Mouse (Mus musculus) intestine, embryonic 14.5 days (tissue): ENCODE results near the gene Setd7. TPM values are rescaled to one million over a fixed set of nuclear protein-coding genes. Genes with fewer than 3 reads are reported as not detected.
A peak's percentile ranks its signal among the peaks of the same experiment; 100 is the strongest.

Experiments
- ATAC-seq: fragments of 200-750 bp; cut with Nextera tagmentation; replicated peaks from 2 replicates; pipeline ENCODE4 v1.8.0; 2017; ENCODE audit warnings: low read depth, moderate number of reproducible peaks, moderate TSS enrichment, moderate library complexity; ENCODE audit not compliant: low FRiP score, low TSS enrichment
- DNase-seq: peaks from one replicate; pipeline ENCODE4 v3.0.0-alpha.2; 2018; ENCODE audit warnings: low spot score
- H3K27ac ChIP-seq: fragments of 300-500 bp; sonication (generic); 2 replicates; pipeline ENCODE4 v1.5.1; 2014; ENCODE audit warnings: low read depth, mild to moderate bottlenecking, control low read depth
- H3K27me3 ChIP-seq: fragments of 300-500 bp; sonication (generic); replicated peaks from 2 replicates; pipeline ENCODE4 v1.6.1; 2014; ENCODE audit warnings: low read length, control low read depth; ENCODE audit not compliant: control insufficient read depth, insufficient read depth
- H3K36me3 ChIP-seq: fragments of 300-500 bp; sonication (generic); 2 replicates; pipeline ENCODE4 v1.6.1; 2014; ENCODE audit warnings: low read length, control low read depth; ENCODE audit not compliant: control insufficient read depth, insufficient read depth
- H3K4me1 ChIP-seq: fragments of 300-500 bp; sonication (generic); replicated peaks from 2 replicates; pipeline ENCODE4 v1.6.1; 2014; ENCODE audit warnings: low read length, control low read depth, mixed read lengths; ENCODE audit not compliant: control insufficient read depth, insufficient read depth
- H3K4me2 ChIP-seq: fragments of 300-500 bp; sonication (generic); 2 replicates; pipeline ENCODE4 v1.6.1; 2014; ENCODE audit warnings: low read length
- H3K4me3 ChIP-seq: fragments of 300-500 bp; sonication (generic); 2 replicates; pipeline ENCODE4 v1.5.1; 2014; ENCODE audit warnings: low read depth, low read length, control low read depth, mixed read lengths
- H3K9ac ChIP-seq: fragments of 300-500 bp; sonication (generic); 2 replicates; pipeline ENCODE4 v1.6.1; 2014; ENCODE audit warnings: mild to moderate bottlenecking, low read length
- H3K9me3 ChIP-seq: fragments of 300-500 bp; sonication (generic); 2 replicates; pipeline ENCODE4 v1.6.1; 2016; ENCODE audit warnings: low read length, control low read depth; ENCODE audit not compliant: control insufficient read depth
- WGBS: fragments of 180-500 bp; shearing (Covaris S2); extraction: QIAGEN DNeasy Blood & Tissue Kit; methylation state at CpG from one replicate; pipeline ENCODE4 v1.1.7; 2014; 5-methylcytosine and 5-hydroxymethylcytosine counted together
- polyA plus RNA-seq: library from polyadenylated mRNA; unstranded; fragments of >200 nt; fragmentation: Nextera tagmentation; extraction: Ambion mirVana; gene quantifications from 2 replicates; pipeline ENCODE4 v1.2.1, GENCODE M21; 2014

The Setd7 gene
- polyA plus RNA-seq, 1 experiment from 2014 or later, result 4.2 TPM

DNA sequence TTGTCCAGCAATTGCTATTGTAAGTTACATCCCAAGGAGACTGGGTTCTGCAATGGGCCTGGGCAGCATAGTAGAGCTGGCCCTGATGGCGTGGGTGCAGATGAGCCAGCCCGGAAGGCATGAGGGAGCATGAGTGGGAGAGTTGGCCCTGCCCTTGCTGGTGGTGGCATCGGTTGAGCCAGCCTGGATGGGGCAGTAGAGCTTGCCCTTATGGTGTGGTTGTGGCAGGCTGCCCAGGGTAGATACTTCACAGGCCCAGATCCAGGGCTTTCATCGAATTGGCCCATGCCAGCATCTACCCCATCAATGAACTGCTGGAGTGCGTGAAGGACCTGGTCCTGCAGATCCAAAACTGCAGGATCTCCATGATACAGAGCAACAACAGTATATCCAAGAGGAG, 48.7 kb downstream of the Setd7 start:
- no peaks in the 10 kb centered on the region for H3K9me3 ChIP-seq
- H3K36me3 ChIP-seq, result no peaks in the 10 kb centered on the region
- over 99% methylated on average over 5 of the region's 5 CpGs for WGBS
- H3K4me1 ChIP-seq, result no peaks in the 10 kb centered on the region
- H3K27ac ChIP-seq, result no peak overlapping the region
- ATAC-seq (no peak), DNase-seq (no peak)
- H3K4me2 ChIP-seq, result no peak overlapping the region
- H3K9ac ChIP-seq, result no peak overlapping the region
- no peaks in the 10 kb centered on the region for H3K27me3 ChIP-seq
- no peak overlapping the region for H3K4me3 ChIP-seq

DNA sequence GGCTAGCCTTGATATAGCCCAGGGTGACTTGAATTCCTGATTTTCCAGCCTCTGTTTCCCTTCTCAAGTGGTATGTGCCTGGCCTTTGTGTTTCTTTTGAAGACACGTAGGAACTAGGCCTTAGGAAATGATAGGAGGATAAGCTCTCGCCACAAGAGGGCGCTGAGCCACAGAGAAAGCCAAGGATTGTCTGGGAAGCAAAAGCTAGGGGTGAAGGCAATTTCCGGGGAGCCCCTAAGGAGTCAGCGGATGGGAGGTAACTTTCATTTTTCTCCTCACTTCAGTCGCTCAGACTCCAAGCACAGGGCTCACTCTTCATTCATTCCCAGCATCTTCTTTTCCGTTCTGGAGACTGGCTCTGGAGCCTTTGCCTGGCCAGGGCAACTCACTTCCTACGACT, 49.8 kb downstream of the Setd7 start:
- H3K36me3 ChIP-seq, result no peaks in the 10 kb centered on the region
- ATAC-seq, result peak; percentile 40; the same call in 1 of the 2 replicates
- WGBS, result 28% methylated on average over 8 of the region's 8 CpGs
- H3K27ac ChIP-seq, result no peak overlapping the region
- H3K27me3 ChIP-seq, result no peaks in the 10 kb centered on the region
- DNase-seq, result peak; percentile 87
- no peaks in the 10 kb centered on the region for H3K4me1 ChIP-seq
- no peak overlapping the region for H3K4me3 ChIP-seq
- no peaks in the 10 kb centered on the region for H3K9me3 ChIP-seq
- H3K4me2 ChIP-seq, result peak overlapping the region; percentile 23; the same call in 1 of the 2 replicates
- no peak overlapping the region for H3K9ac ChIP-seq

GRCm38 (mm10) chr3:51505465-51505864, 55.2 kb downstream of the Setd7 start:
- no peaks in the 10 kb centered on the region for H3K9me3 ChIP-seq
- no peak overlapping the region for H3K4me2 ChIP-seq
- DNase-seq (no peak), ATAC-seq (no peak)
- H3K36me3 ChIP-seq, result no peaks in the 10 kb centered on the region
- no peak overlapping the region for H3K9ac ChIP-seq
- H3K27ac ChIP-seq, result no peak overlapping the region
- H3K27me3 ChIP-seq, result no peaks in the 10 kb centered on the region
- WGBS, result 71% methylated on average over 19 of the region's 19 CpGs
- H3K4me3 ChIP-seq, result no peak overlapping the region
- no peaks in the 10 kb centered on the region for H3K4me1 ChIP-seq

DNA sequence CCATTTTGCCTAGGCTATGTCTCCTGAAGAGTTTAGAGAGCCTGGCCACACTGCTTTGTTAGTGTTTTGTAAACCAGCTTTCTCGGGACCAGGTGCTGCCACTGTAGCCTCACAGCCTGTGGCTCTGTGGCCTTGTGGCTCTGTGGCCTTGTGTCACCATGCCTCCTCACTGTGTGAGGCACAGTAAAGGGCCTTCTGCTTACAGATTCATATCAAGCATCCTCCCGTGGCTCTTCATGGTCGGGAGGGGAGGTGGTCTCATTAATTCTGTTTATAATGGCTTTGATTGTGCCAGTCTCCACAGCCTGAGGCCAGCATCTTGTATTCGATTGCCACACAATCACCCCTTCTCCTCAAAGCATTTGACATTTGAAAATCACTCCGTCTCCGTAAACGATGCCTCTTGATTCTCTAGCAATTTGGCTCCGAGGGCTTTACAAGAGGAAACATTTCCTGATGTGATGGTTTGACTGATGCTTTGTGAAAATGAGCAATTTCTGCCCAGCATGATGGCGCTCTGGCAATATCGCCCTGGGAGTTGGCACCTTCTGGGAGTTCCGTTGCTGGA, 56.2 kb downstream of the Setd7 start:
- Histone ChIP-seq H3K4me1 (no peaks in the 10 kb centered on the region), H3K4me3 (no peak overlapping the region), H3K27ac (no peak overlapping the region), H3K27me3 (no peaks in the 10 kb centered on the region), H3K9ac (no peak overlapping the region), H3K36me3 (no peaks in the 10 kb centered on the region), H3K9me3 (no peaks in the 10 kb centered on the region), H3K4me2 (no peak overlapping the region)
- DNase-seq (no peak), ATAC-seq (no peak)
- 77% methylated on average over 11 of the region's 11 CpGs for WGBS

- no peak for DNase-seq
- 85% methylated on average over 4 of the region's 4 CpGs for WGBS
- H3K9me3 ChIP-seq, result no peaks in the 10 kb centered on the region
Measured at GRCm38 (mm10) chr3:51499876-51500275, 60.8 kb downstream of the Setd7 start.

GRCm38 (mm10) chr3:51498659-51499058, 62.0 kb downstream of the Setd7 start:
- 63% methylated on average over 5 of the region's 5 CpGs for WGBS

More at GRCm38 (mm10) chr3:51499876-51500275, 60.8 kb downstream of the Setd7 start:
- Histone ChIP-seq H3K4me2 (no peak overlapping the region), H3K4me1 (no peaks in the 10 kb centered on the region), H3K27me3 (no peaks in the 10 kb centered on the region), H3K9ac (no peak overlapping the region), H3K4me3 (no peak overlapping the region), H3K27ac (no peak overlapping the region), H3K36me3 (no peaks in the 10 kb centered on the region)
- no peak for ATAC-seq

DNA sequence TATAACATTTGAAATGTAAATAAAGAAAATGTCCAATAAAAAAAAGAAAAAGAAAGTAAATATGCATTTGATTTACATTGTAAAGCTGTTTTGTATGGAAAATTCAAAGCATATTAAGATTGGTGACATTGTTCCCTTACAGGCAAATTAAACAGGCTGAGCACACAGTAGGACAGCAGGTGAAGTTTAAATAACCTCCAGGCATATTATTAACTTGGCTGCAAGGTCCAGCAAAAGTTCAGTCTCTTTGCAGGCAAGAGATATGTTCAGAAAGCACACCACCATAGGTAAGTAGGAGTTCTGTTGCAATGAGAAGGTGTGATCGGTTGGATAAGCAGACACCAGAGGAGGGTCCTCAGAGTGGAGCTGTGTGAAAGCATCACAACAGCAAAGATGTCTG, 62.7 kb downstream of the Setd7 start:
- no peak for ATAC-seq
- H3K4me1 ChIP-seq, result no peaks in the 10 kb centered on the region
- H3K36me3 ChIP-seq, result peaks cover 12% of the 10 kb centered on the region
- no peaks in the 10 kb centered on the region for H3K9me3 ChIP-seq
- H3K27me3 ChIP-seq, result no peaks in the 10 kb centered on the region
- H3K27ac ChIP-seq, result no peak overlapping the region
- H3K4me3 ChIP-seq, result no peak overlapping the region
- WGBS, result 94% methylated on average over 1 of the region's 1 CpGs
- H3K9ac ChIP-seq, result no peak overlapping the region
- no peak overlapping the region for H3K4me2 ChIP-seq
- DNase-seq, result no peak

More at GRCm38 (mm10) chr3:51498659-51499058, 62.0 kb downstream of the Setd7 start:
- ATAC-seq (no peak), DNase-seq (no peak)
- Histone ChIP-seq H3K9ac (no peak overlapping the region), H3K27me3 (no peaks in the 10 kb centered on the region), H3K27ac (no peak overlapping the region), H3K36me3 (peaks cover 6% of the 10 kb centered on the region), H3K4me3 (no peak overlapping the region), H3K4me2 (no peak overlapping the region), H3K9me3 (no peaks in the 10 kb centered on the region), H3K4me1 (no peaks in the 10 kb centered on the region)

- Histone ChIP-seq H3K9ac (no peak overlapping the region), H3K27ac (no peak overlapping the region), H3K4me3 (no peak overlapping the region), H3K9me3 (no peaks in the 10 kb centered on the region), H3K4me1 (no peaks in the 10 kb centered on the region), H3K27me3 (no peaks in the 10 kb centered on the region), H3K4me2 (no peak overlapping the region), H3K36me3 (peaks cover 12% of the 10 kb centered on the region)
- DNase-seq, result no peak
- WGBS, result 90% methylated on average over 9 of the region's 9 CpGs
- ATAC-seq, result no peak
Measured at GRCm38 (mm10) chr3:51495646-51496045, 65.0 kb downstream of the Setd7 start.

- Histone ChIP-seq H3K9ac (no peak overlapping the region), H3K27ac (no peak overlapping the region), H3K27me3 (no peaks in the 10 kb centered on the region), H3K4me1 (no peaks in the 10 kb centered on the region), H3K4me2 (no peak overlapping the region), H3K9me3 (no peaks in the 10 kb centered on the region), H3K4me3 (no peak overlapping the region), H3K36me3 (peaks cover 16% of the 10 kb centered on the region)
- 65% methylated on average over 2 of the region's 2 CpGs for WGBS
- ATAC-seq (no peak), DNase-seq (no peak)
Measured at GRCm38 (mm10) chr3:51494466-51494865, 66.2 kb downstream of the Setd7 start.
